Mouse (Mus musculus) cerebellum, adult 18-20 months (tissue): Measurements from ENCODE around the gene Lgals3bp.

Experiments
- DNase-seq, 2 experiments: peaks; one replicate each; pipeline ENCODE4 v3.0.0; 2021

Lgals3bp gene

GRCm38 (mm10) chr11:118401760-118402280, at the start of gene Lgals3bp:
Gene Lgals3bp, minus strand, starts transcription at chr11:118402092.
- DNase-seq: peak; percentile 71 to 75

GRCm38 (mm10) chr11:118451211-118451610, 49.3 kb upstream of the Lgals3bp start:
- no peak for DNase-seq

- DNase-seq: no peak
Measured at GRCm38 (mm10) chr11:118448385-118448784, 46.5 kb upstream of the Lgals3bp start.

GRCm38 (mm10) chr11:118447346-118447745, 45.5 kb upstream of the Lgals3bp start:
- no peak for DNase-seq

GRCm38 (mm10) chr11:118445843-118446242, 44.0 kb upstream of the Lgals3bp start:
- peak; percentile 76 for DNase-seq

- peak; percentile 61 to 74 for DNase-seq
Measured at GRCm38 (mm10) chr11:118443201-118443970, 41.5 kb upstream of the Lgals3bp start.

GRCm38 (mm10) chr11:118442691-118443090, 40.8 kb upstream of the Lgals3bp start:
- no peak for DNase-seq

- no peak for DNase-seq
Measured at GRCm38 (mm10) chr11:118438665-118439414, 36.9 kb upstream of the Lgals3bp start.

GRCm38 (mm10) chr11:118436471-118436935, 34.6 kb upstream of the Lgals3bp start:
- DNase-seq: peak; percentile 77 to 79

GRCm38 (mm10) chr11:118434093-118434492, 32.2 kb upstream of the Lgals3bp start:
- DNase-seq: no peak

GRCm38 (mm10) chr11:118433398-118433868, 31.5 kb upstream of the Lgals3bp start:
- DNase-seq: no peak

- DNase-seq: peak in 1 of 2 experiments; percentile 13
Measured at GRCm38 (mm10) chr11:118431100-118431948, 29.4 kb upstream of the Lgals3bp start.

- no peak for DNase-seq
Measured at GRCm38 (mm10) chr11:118430291-118430885, 28.5 kb upstream of the Lgals3bp start.

- DNase-seq: no peak
Measured at GRCm38 (mm10) chr11:118428944-118429709, 27.2 kb upstream of the Lgals3bp start.

- peak in 1 of 2 experiments; percentile 5 for DNase-seq
Measured at GRCm38 (mm10) chr11:118428460-118428868, 26.6 kb upstream of the Lgals3bp start.

GRCm38 (mm10) chr11:118427986-118428385, 26.1 kb upstream of the Lgals3bp start, which contains the start of gene C1qtnf1:
Gene C1qtnf1, plus strand, starts transcription at chr11:118428203.
- no peak for DNase-seq

- no peak for DNase-seq
Measured at GRCm38 (mm10) chr11:118427266-118427779, 25.4 kb upstream of the Lgals3bp start.

GRCm38 (mm10) chr11:118426765-118427164, 24.9 kb upstream of the Lgals3bp start:
- no peak for DNase-seq

GRCm38 (mm10) chr11:118424621-118425335, 22.9 kb upstream of the Lgals3bp start:
- peak in 1 of 2 experiments; percentile 4 for DNase-seq
